Mouse (Mus musculus): ENCODE results near the gene Gm20388. TPM values are rescaled to one million over a fixed set of nuclear protein-coding genes. Genes with fewer than 3 reads are reported as not detected.

Gene Gm20388
- polyA plus RNA-seq, 1 experiment: 10.6 TPM

DNA sequence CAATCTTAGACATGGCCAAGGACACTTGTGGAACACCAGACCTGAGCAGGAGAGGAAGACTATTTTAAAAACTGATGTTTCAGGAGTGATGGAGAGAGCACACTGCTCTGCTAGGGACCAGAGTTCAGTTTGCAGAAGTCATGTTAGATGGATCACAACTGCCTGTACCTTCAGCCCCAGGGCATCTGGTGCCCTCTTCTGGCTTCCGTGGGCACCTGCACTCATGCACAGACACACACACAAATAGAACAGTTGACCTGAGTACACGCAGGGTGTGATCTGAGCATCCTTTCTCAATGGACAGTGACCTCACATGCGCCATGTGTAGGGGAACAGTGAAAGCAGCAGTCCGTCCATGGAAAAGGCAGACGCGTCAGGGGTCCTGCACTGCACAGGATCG, 2573.2 kb downstream of the Gm20388 start:
- H3K27ac ChIP-seq (ENCODE audit: control insufficient read depth, insufficient read depth, low read depth, low read length, poor library complexity): no peak overlapping the region
- TF ChIP-seq POLR2A (IDR thresholded peaks at IDR 0.05; ENCODE audit: borderline replicate concordance, control insufficient read depth, low read depth, low read length) (no peak), CTCF (IDR thresholded peaks at IDR 0.05; ENCODE audit: control insufficient read depth, insufficient read depth, low read length) (peak; percentile 49; the same call in 1 of the 2 replicates)
- H3K4me3 ChIP-seq (replicated peaks; ENCODE audit: control insufficient read depth, low read depth, low read length): no peak overlapping the region
- 91% methylated on average over 7 of the region's 7 CpGs for WGBS
- H3K4me1 ChIP-seq (ENCODE audit: control insufficient read depth, insufficient read depth, low read length): peaks cover 7% of the 10 kb centered on the region; the same call in 1 of the 2 replicates

DNA sequence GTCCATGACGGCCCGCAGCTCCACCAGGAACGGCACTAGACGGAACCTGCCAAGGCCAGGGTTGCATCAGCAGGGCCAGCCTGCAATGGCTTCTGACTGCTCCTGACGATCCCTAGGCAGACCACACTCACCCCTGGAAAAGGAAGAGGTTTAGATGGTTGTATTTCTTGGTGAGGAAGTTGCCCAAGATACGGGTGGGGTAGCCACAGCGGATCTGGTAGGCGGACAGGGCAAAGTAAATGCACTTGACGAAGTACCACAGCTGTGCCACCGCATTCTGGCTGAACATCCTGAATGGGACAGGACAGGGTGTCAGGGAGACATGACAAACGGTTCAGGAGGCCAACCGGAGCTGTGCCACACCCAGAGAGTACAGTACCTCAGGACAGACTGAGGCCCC, 2574.2 kb downstream of the Gm20388 start:
- H3K4me3 ChIP-seq (replicated peaks; ENCODE audit: control insufficient read depth, low read depth, low read length): peak overlapping the region; percentile 39
- WGBS: 42% methylated on average over 12 of the region's 12 CpGs
- TF ChIP-seq POLR2A (IDR thresholded peaks at IDR 0.05; ENCODE audit: borderline replicate concordance, control insufficient read depth, low read depth, low read length) (no peak; the same call in 1 of the 2 replicates), CTCF (IDR thresholded peaks at IDR 0.05; ENCODE audit: control insufficient read depth, insufficient read depth, low read length) (no peak)
- peaks cover 7% of the 10 kb centered on the region; the same call in 1 of the 2 replicates for H3K4me1 ChIP-seq (ENCODE audit: control insufficient read depth, insufficient read depth, low read length)
- peak overlapping the region; percentile 84 for H3K27ac ChIP-seq (ENCODE audit: control insufficient read depth, insufficient read depth, low read depth, low read length, poor library complexity)

DNA sequence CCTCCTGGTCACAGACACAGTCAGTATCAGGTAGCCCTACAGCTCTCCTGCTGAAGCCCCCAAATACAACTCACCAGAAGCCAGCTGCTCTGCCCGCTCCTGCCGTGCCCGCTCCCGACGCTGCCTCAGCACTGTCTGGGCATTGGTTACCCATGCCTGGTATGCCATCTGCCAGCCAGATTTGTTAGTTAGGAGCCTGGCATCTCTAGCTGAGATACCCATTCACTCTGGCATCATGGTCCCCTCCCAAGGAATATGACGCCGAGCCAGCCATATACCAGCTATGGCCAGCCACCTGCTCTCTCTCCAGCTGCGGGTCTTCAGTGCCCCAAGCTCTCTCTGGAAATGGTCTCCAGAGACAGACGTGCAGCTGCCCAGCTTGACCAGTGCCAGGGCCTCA, 2577.7 kb downstream of the Gm20388 start:
- H3K4me1 ChIP-seq (ENCODE audit: control insufficient read depth, insufficient read depth, low read length): peaks cover 7% of the 10 kb centered on the region; the same call in 1 of the 2 replicates
- TF ChIP-seq CTCF (IDR thresholded peaks at IDR 0.05; ENCODE audit: control insufficient read depth, insufficient read depth, low read length) (no peak), POLR2A (IDR thresholded peaks at IDR 0.05; ENCODE audit: borderline replicate concordance, control insufficient read depth, low read depth, low read length) (no peak)
- H3K4me3 ChIP-seq (replicated peaks; ENCODE audit: control insufficient read depth, low read depth, low read length): no peak overlapping the region
- no peak overlapping the region for H3K27ac ChIP-seq (ENCODE audit: control insufficient read depth, insufficient read depth, low read depth, low read length, poor library complexity)
- 96% methylated on average over 9 of the region's 9 CpGs for WGBS

DNA sequence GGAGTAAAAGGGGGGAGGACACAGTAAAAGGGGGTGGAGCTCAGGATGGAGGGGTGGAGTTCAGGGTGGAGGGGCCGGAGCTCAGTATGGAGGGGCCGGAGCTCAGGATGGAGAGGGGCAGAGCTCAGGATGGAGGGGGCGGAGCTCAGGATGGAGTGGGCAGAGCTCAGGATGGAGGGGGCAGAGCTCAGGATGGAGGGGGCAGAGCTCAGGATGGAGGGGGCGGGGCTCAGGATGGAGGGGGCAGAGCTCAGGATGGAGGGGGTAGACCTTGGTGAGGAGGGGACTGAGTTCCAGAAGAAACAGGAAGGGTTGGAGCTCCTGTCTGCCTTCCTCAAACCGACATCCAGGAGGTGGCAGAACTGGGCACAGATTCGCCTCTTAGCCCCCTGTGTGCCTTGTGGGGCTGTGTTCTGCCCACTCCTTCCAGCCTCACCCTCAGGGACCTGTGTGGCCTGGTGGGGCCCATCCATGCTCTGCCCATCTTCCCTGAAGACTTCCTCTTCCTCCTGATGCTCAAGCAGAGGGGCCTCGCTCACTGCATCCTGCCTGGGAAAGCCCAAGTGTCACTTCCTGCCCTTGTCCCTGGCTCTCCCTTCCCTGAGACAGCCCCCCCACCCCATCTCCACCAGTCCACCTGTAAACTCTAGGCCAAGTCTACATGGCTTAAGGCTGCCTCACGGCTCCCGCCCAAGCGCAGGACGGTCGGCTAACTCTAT, 2586.5 kb downstream of the Gm20388 start:
- no peaks in the 10 kb centered on the region; the same call in 1 of the 2 replicates for H3K4me1 ChIP-seq (ENCODE audit: control insufficient read depth, insufficient read depth, low read length)
- WGBS: 82% methylated on average over 12 of the region's 12 CpGs
- no peak overlapping the region for H3K27ac ChIP-seq (ENCODE audit: control insufficient read depth, insufficient read depth, low read depth, low read length, poor library complexity)
- H3K4me3 ChIP-seq (replicated peaks; ENCODE audit: control insufficient read depth, low read depth, low read length): no peak overlapping the region
- TF ChIP-seq CTCF (IDR thresholded peaks at IDR 0.05; ENCODE audit: control insufficient read depth, insufficient read depth, low read length): no peak
- TF ChIP-seq POLR2A (IDR thresholded peaks at IDR 0.05; ENCODE audit: borderline replicate concordance, control insufficient read depth, low read depth, low read length): no peak

DNA sequence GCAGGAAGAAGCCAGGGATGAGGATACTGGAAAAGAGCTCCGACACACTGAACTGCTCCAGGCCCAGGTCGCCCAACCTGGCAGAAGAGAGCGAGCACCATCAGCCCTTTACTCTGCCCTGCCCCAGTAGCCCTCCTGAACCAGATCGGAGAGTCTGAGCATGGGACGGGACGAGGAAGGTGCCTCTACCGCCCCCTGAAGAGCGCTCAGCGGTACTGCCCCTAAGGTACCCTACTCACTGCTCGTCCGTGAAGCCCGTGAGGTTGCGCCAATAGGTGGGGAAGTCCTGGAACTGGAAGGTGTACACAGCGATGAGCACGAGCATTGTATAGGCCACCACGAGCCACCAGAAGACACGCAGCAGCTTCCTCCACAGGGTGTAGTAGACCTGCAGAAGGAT, 2587.3 kb downstream of the Gm20388 start:
- no peak overlapping the region for H3K27ac ChIP-seq (ENCODE audit: control insufficient read depth, insufficient read depth, low read depth, low read length, poor library complexity)
- TF ChIP-seq CTCF (IDR thresholded peaks at IDR 0.05; ENCODE audit: control insufficient read depth, insufficient read depth, low read length): peak; percentile 58; the same call in 1 of the 2 replicates
- no peak for TF ChIP-seq POLR2A (IDR thresholded peaks at IDR 0.05; ENCODE audit: borderline replicate concordance, control insufficient read depth, low read depth, low read length)
- 67% methylated on average over 17 of the region's 17 CpGs for WGBS

DNA sequence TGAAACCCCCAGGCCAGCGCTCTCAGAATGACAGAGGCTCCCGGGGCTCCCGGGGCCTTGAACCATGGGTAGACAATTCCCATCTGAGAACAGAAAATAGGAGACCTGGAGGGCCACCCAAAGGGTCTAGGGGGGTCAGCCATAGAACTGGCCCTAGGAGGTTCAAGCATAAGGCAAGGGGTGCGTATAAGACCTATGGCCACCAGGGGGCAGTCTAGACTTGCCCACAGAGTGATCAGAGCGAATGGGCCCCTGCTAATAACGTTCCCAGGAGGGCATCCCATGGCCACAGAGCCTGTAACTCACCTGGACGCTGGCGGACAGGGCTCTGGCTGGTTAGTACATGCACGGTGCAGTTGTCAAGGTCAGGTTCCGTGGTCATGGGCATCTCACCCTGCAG, 2590.2 kb downstream of the Gm20388 start:
- WGBS: 33% methylated on average over 10 of the region's 10 CpGs
- no peaks in the 10 kb centered on the region for H3K4me1 ChIP-seq (ENCODE audit: control insufficient read depth, insufficient read depth, low read length)
- no peak overlapping the region for H3K4me3 ChIP-seq (replicated peaks; ENCODE audit: control insufficient read depth, low read depth, low read length)
- TF ChIP-seq POLR2A (IDR thresholded peaks at IDR 0.05; ENCODE audit: borderline replicate concordance, control insufficient read depth, low read depth, low read length) (no peak), CTCF (IDR thresholded peaks at IDR 0.05; ENCODE audit: control insufficient read depth, insufficient read depth, low read length) (peak; percentile 97)
- H3K27ac ChIP-seq (ENCODE audit: control insufficient read depth, insufficient read depth, low read depth, low read length, poor library complexity): no peak overlapping the region

More for the DNA sequence above, 2587.3 kb downstream of the Gm20388 start:
- Histone ChIP-seq H3K4me1 (ENCODE audit: control insufficient read depth, insufficient read depth, low read length) (no peaks in the 10 kb centered on the region; the same call in 1 of the 2 replicates), H3K4me3 (replicated peaks; ENCODE audit: control insufficient read depth, low read depth, low read length) (no peak overlapping the region)

DNA sequence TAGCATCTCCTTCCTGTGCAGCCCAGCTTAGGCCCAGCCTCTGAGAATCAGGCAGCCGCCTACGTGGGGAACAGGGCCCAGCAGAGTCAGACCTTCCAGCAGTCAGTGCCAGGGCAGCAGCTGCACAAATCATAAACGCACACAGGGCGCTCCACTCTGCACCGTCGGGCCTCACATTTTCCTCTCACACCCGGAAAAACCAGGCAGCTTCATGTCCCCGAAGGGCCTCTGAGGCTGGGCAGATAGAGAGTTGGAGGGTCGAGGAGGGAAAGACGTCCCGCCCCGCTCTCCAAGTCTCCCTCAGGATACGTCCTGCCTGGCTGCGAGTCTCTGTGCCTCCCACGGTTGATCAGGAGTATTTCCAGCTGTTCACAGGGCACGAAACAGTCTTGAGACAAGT, 2600.9 kb downstream of the Gm20388 start:
- WGBS: 88% methylated on average over 16 of the region's 16 CpGs
- no peaks in the 10 kb centered on the region for H3K4me1 ChIP-seq (ENCODE audit: control insufficient read depth, insufficient read depth, low read length)
- no peak overlapping the region for H3K27ac ChIP-seq (ENCODE audit: control insufficient read depth, insufficient read depth, low read depth, low read length, poor library complexity)
- no peak for TF ChIP-seq POLR2A (IDR thresholded peaks at IDR 0.05; ENCODE audit: borderline replicate concordance, control insufficient read depth, low read depth, low read length)
- TF ChIP-seq CTCF (IDR thresholded peaks at IDR 0.05; ENCODE audit: control insufficient read depth, insufficient read depth, low read length): no peak
- no peak overlapping the region for H3K4me3 ChIP-seq (replicated peaks; ENCODE audit: control insufficient read depth, low read depth, low read length)

DNA sequence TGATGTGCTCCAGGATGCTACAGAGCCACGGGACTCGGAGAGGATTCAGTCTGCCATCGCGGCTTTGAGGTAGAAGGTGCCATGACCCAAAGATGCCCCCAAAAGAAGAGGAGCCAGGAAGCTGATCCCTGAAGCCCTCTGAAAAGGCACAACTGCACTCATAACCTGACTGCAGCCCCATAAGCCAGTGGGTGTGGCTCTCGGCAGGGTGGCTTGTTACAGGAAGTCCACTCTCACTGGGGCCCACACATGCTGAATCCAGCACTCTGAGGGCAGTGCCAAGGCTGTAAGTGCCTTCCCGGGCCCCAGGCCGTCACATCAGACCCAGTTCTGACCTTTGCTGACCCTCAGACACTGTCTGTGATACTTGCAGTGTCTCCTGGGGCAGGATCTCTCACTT, 2601.8 kb downstream of the Gm20388 start:
- WGBS: 79% methylated on average over 7 of the region's 7 CpGs
- no peak overlapping the region for H3K27ac ChIP-seq (ENCODE audit: control insufficient read depth, insufficient read depth, low read depth, low read length, poor library complexity)
- no peak for TF ChIP-seq POLR2A (IDR thresholded peaks at IDR 0.05; ENCODE audit: borderline replicate concordance, control insufficient read depth, low read depth, low read length)
- no peak for TF ChIP-seq CTCF (IDR thresholded peaks at IDR 0.05; ENCODE audit: control insufficient read depth, insufficient read depth, low read length)
- no peak overlapping the region for H3K4me3 ChIP-seq (replicated peaks; ENCODE audit: control insufficient read depth, low read depth, low read length)
- no peaks in the 10 kb centered on the region for H3K4me1 ChIP-seq (ENCODE audit: control insufficient read depth, insufficient read depth, low read length)

Measured in bone marrow, adult 2 months (tissue).